Mouse (Mus musculus): ENCODE measurements around the gene Yae1d1. TPM values are rescaled to one million over a fixed set of nuclear protein-coding genes. Genes with fewer than 3 reads are reported as not detected.
"Not testable (repeated sequence)": the region's sequence is repeated elsewhere in the genome, so short reads cannot be mapped to it uniquely, and the experiment has no call there.

The Yae1d1 gene
- polyA plus RNA-seq, 1 experiment from 2014 or later: 85.2 TPM

- H3K4me3 ChIP-seq: no peak overlapping the region
- no peak for DNase-seq (ENCODE audit: low spot score)
- WGBS: 70% methylated on average over 7 of the region's 7 CpGs
- H3K9me3 ChIP-seq: no peaks in the 10 kb centered on the region
- H3K27ac ChIP-seq: no peak overlapping the region
- no peaks in the 10 kb centered on the region for H3K27me3 ChIP-seq (ENCODE audit: insufficient read depth, poor library complexity, severe bottlenecking)
- H3K4me1 ChIP-seq: no peaks in the 10 kb centered on the region
- H3K36me3 ChIP-seq: no peaks in the 10 kb centered on the region
Observed at GRCm38 (mm10) chr13:17960613-17961012, 32.5 kb downstream of the Yae1d1 start.

DNA sequence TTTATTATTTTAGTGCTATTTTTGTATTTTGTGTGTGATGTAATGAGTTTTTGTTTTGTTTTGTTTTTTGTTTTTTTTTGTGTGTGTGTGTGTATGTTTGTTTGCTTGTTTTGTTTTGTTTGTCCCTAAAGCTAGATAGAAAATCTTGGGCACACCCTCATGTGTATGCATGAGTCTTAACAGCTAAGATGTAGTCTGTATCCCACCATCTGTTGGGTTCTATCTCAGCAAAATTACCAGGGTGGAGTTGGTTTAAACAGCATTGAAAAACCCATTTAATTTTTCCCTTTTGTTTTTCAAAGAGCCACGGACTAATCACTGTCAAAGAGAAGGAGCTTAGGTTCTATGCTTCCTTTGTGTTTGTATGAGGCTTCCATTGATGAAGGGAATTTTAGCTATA, 38.9 kb downstream of the Yae1d1 start:
- H3K4me3 ChIP-seq: no peak overlapping the region
- no peaks in the 10 kb centered on the region for H3K27me3 ChIP-seq (ENCODE audit: insufficient read depth, poor library complexity, severe bottlenecking)
- no peak for DNase-seq (ENCODE audit: low spot score)
- H3K9me3 ChIP-seq: no peaks in the 10 kb centered on the region
- no peaks in the 10 kb centered on the region for H3K36me3 ChIP-seq
- 59% methylated on average over 1 of the region's 1 CpGs for WGBS
- H3K27ac ChIP-seq: no peak overlapping the region
- no peaks in the 10 kb centered on the region for H3K4me1 ChIP-seq

GRCm38 (mm10) chr13:17950581-17950980, 42.6 kb downstream of the Yae1d1 start:
- WGBS: 81% methylated on average over 8 of the region's 8 CpGs
- not testable (repeated sequence) for H3K36me3 ChIP-seq; H3K4me3 ChIP-seq; H3K9me3 ChIP-seq; H3K27ac ChIP-seq; H3K4me1 ChIP-seq; H3K27me3 ChIP-seq (ENCODE audit: insufficient read depth, poor library complexity, severe bottlenecking); DNase-seq (ENCODE audit: low spot score)

- Histone ChIP-seq H3K27ac (no peak overlapping the region), H3K36me3 (no peaks in the 10 kb centered on the region), H3K4me3 (no peak overlapping the region), H3K4me1 (no peaks in the 10 kb centered on the region), H3K27me3 (ENCODE audit: insufficient read depth, poor library complexity, severe bottlenecking) (no peaks in the 10 kb centered on the region), H3K9me3 (no peaks in the 10 kb centered on the region)
- DNase-seq (ENCODE audit: low spot score): no peak
- WGBS: 54% methylated on average over 18 of the region's 18 CpGs
Observed at GRCm38 (mm10) chr13:17949555-17949954, 43.6 kb downstream of the Yae1d1 start.

GRCm38 (mm10) chr13:17944078-17944917, 48.9 kb downstream of the Yae1d1 start, which contains the start of gene Rala:
Gene Rala, minus strand, starts transcription at chr13:17944239.
- Histone ChIP-seq H3K4me3 (peak within 1 kb of the TSS; percentile 92), H3K9me3 (no peaks in the 10 kb centered on the region), H3K27ac (peak within 1 kb of the TSS; percentile 99), H3K36me3 (no peaks in the 10 kb centered on the region), H3K4me1 (peaks cover 11% of the 10 kb centered on the region; the same call in 1 of the 2 replicates), H3K27me3 (ENCODE audit: insufficient read depth, poor library complexity, severe bottlenecking) (no peaks in the 10 kb centered on the region)
- WGBS: 6% methylated on average over 65 of the region's 69 CpGs
- peak; percentile 95 for DNase-seq (ENCODE audit: low spot score)

- under 1% methylated on average over 67 of the region's 70 CpGs for WGBS
- DNase-seq (ENCODE audit: low spot score): no peak
Observed at GRCm38 (mm10) chr13:17943306-17944077, 49.7 kb downstream of the Yae1d1 start.

DNA sequence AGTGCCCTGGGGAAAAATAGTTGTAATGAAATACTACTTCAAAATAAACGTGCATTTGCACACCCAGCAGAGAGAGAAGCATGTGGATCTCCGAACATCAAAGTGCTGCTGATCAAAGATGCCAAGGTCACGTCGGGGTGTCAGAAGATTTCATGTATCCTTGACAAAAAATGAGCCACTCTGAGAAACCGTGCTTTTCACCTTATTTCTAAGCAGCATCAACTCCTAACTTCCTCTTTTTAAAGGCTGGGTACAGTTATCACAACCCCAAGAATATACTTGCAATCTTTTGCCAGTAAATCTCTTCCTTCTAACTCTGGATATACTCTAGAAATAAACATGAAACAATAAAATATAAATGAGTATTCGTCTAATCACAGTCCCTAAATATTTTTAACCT, 50.8 kb downstream of the Yae1d1 start:
- WGBS: 84% methylated on average over 6 of the region's 6 CpGs
- no peaks in the 10 kb centered on the region for H3K36me3 ChIP-seq
- H3K27ac ChIP-seq: no peak overlapping the region
- H3K27me3 ChIP-seq (ENCODE audit: insufficient read depth, poor library complexity, severe bottlenecking): no peaks in the 10 kb centered on the region
- H3K4me1 ChIP-seq: peaks cover 11% of the 10 kb centered on the region; the same call in 1 of the 2 replicates
- no peak overlapping the region for H3K4me3 ChIP-seq
- no peak for DNase-seq (ENCODE audit: low spot score)
- no peaks in the 10 kb centered on the region for H3K9me3 ChIP-seq

More at GRCm38 (mm10) chr13:17943306-17944077, 49.7 kb downstream of the Yae1d1 start:
- Histone ChIP-seq H3K27me3 (ENCODE audit: insufficient read depth, poor library complexity, severe bottlenecking) (no peaks in the 10 kb centered on the region), H3K4me3 (peak overlapping the region; percentile 92), H3K9me3 (no peaks in the 10 kb centered on the region), H3K4me1 (peaks cover 11% of the 10 kb centered on the region; the same call in 1 of the 2 replicates), H3K36me3 (no peaks in the 10 kb centered on the region), H3K27ac (peak overlapping the region; percentile 99)

Other genes with a start within 250 kb of the Yae1d1 start
- 11.7 and 13.5 TPM in 2 replicates for gene Cdk13, start 188.3 kb downstream of the Yae1d1 start, polyA plus RNA-seq (2016; fragmentation: Nextera tagmentation; extraction: Ambion mirVana)
- 95.8 and 116 TPM in 2 replicates for gene Rala, start 49.1 kb downstream of the Yae1d1 start, polyA plus RNA-seq (2016; fragmentation: Nextera tagmentation; extraction: Ambion mirVana)